Mouse (Mus musculus): ENCODE results near the gene Srd5a1. TPM values are rescaled to one million over a fixed set of nuclear protein-coding genes. Genes with fewer than 3 reads are reported as not detected.

The Srd5a1 gene
- total RNA-seq, 2 experiments from 2014 or later, result 15.7 to 16.2 TPM

Other genes starting within 250 kb of the Srd5a1 start
- 10 to 100 TPM; 79.0 to 85.1 TPM for gene Nsun2, start 77.7 kb downstream of the Srd5a1 start, total RNA-seq (2021)
- gene Tent4a, start 76.8 kb downstream of the Srd5a1 start, total RNA-seq (2021), result 10 to 100 TPM; 26.2 to 28.3 TPM
- gene Ube2ql1, start 128.4 kb upstream of the Srd5a1 start, total RNA-seq (2021), result 1 to 10 TPM; 1.9 to 2.9 TPM
- gene Med10, start 191.0 kb upstream of the Srd5a1 start, total RNA-seq (2021), result 100 to 1,000 TPM in 1 of 2 experiments, 10 to 100 TPM in 1; 94.3 to 102 TPM

Measured in adrenal gland, postnatal 4 days (tissue).